Mouse (Mus musculus) forebrain, embryonic 11.5 days (tissue): ENCODE measurements around the gene Slc25a35. TPM values are rescaled to one million over a fixed set of nuclear protein-coding genes. Genes with fewer than 3 reads are reported as not detected.
A peak's percentile ranks its signal among the peaks of the same experiment; 100 is the strongest.
"Not testable (repeated sequence)": the region's sequence is repeated elsewhere in the genome, so short reads cannot be mapped to it uniquely, and the experiment has no call there.

Experiments used
- ATAC-seq: fragments of 200-750 bp; cut with Nextera tagmentation; replicated peaks from 2 replicates; pipeline ENCODE4 v1.8.0; 2017; ENCODE audit warnings: moderate TSS enrichment; ENCODE audit not compliant: low FRiP score
- DNase-seq: peaks from one replicate; pipeline ENCODE4 v3.0.0-alpha.2; 2017; ENCODE audit warnings: low spot score
- H3K27ac ChIP-seq: fragments of 300-500 bp; sonication (generic); 2 replicates; pipeline ENCODE4 v1.5.1; 2014; ENCODE audit warnings: low read depth, low read length
- H3K27me3 ChIP-seq: fragments of 300-500 bp; sonication (generic); 2 replicates; pipeline ENCODE4 v1.6.1; 2014; ENCODE audit warnings: mild to moderate bottlenecking, low read length, mixed read lengths; ENCODE audit not compliant: control insufficient read depth, insufficient read depth
- H3K36me3 ChIP-seq: fragments of 300-500 bp; sonication (generic); 2 replicates; pipeline ENCODE4 v1.6.1; 2014; ENCODE audit warnings: mild to moderate bottlenecking, low read length, moderate library complexity, mixed read lengths; ENCODE audit not compliant: control insufficient read depth, insufficient read depth
- H3K4me1 ChIP-seq: fragments of 300-500 bp; sonication (generic); replicated peaks from 2 replicates; pipeline ENCODE4 v1.6.1; 2014; ENCODE audit warnings: low read length, mixed read lengths; ENCODE audit not compliant: control insufficient read depth, insufficient read depth
- H3K4me2 ChIP-seq: fragments of 300-500 bp; sonication (generic); 2 replicates; pipeline ENCODE4 v1.6.1; 2014; ENCODE audit warnings: low read depth, mild to moderate bottlenecking, low read length, moderate library complexity, mixed read lengths; ENCODE audit not compliant: severe bottlenecking
- H3K4me3 ChIP-seq: fragments of 300-500 bp; sonication (generic); 2 replicates; pipeline ENCODE4 v1.5.1; 2014; ENCODE audit warnings: low read depth, low read length
- H3K9ac ChIP-seq: fragments of 300-500 bp; sonication (generic); 2 replicates; pipeline ENCODE4 v1.6.1; 2014; ENCODE audit warnings: low read length
- H3K9me3 ChIP-seq: fragments of 300-500 bp; sonication (generic); 2 replicates; pipeline ENCODE4 v1.6.1; 2016; ENCODE audit warnings: low read length, mixed read lengths; ENCODE audit not compliant: control insufficient read depth
- WGBS: fragments of 180-500 bp; shearing (Covaris S2); extraction: QIAGEN DNeasy Blood & Tissue Kit; methylation state at CpG from one replicate; pipeline ENCODE4 v1.1.7; 2014; 5-methylcytosine and 5-hydroxymethylcytosine counted together
- polyA plus RNA-seq: library from polyadenylated mRNA; unstranded; fragments of >200 nt; fragmentation: Nextera tagmentation; extraction: Ambion mirVana; gene quantifications from 2 replicates; pipeline ENCODE4 v1.2.1, GENCODE M21; 2014

Slc25a35 gene
- 1.6 and 2.4 TPM in 2 replicates for polyA plus RNA-seq

- peak; percentile 94 for DNase-seq
- peak; percentile 95 for ATAC-seq
- Histone ChIP-seq H3K27ac (no peak within 1 kb of the TSS), H3K9me3 (no peaks in the 10 kb centered on the region), H3K4me3 (peak within 1 kb of the TSS; percentile 56), H3K27me3 (0 out of 2 replicates have a peak, but pooled peaks cover 2% of the 10 kb centered on the region), H3K9ac (peak within 1 kb of the TSS; percentile 71), H3K36me3 (no peaks in the 10 kb centered on the region), H3K4me1 (no peaks in the 10 kb centered on the region), H3K4me2 (peak within 1 kb of the TSS; percentile 98)
- WGBS: under 1% methylated on average over 50 of the region's 50 CpGs
These were observed at the start of gene Slc25a35 for GRCm38 (mm10) chr11:68967337-68968282. Gene Slc25a35, plus strand, starts transcription at chr11:68968131.

- Histone ChIP-seq H3K27me3 (no peaks in the 10 kb centered on the region), H3K4me3 (no peak overlapping the region), H3K9ac (no peak overlapping the region), H3K36me3 (no peaks in the 10 kb centered on the region), H3K4me1 (no peaks in the 10 kb centered on the region), H3K9me3 (no peaks in the 10 kb centered on the region), H3K27ac (no peak overlapping the region), H3K4me2 (no peak overlapping the region)
- ATAC-seq (no peak), DNase-seq (no peak)
- WGBS: 69% methylated on average over 3 of the region's 3 CpGs
These were observed 44.7 kb upstream of the Slc25a35 start for GRCm38 (mm10) chr11:68923191-68923590.

GRCm38 (mm10) chr11:68924749-68925148 is 43.2 kb upstream of the Slc25a35 start:
- Histone ChIP-seq H3K27me3 (no peaks in the 10 kb centered on the region), H3K9me3 (no peaks in the 10 kb centered on the region), H3K36me3 (no peaks in the 10 kb centered on the region), H3K4me3 (no peak overlapping the region), H3K4me2 (no peak overlapping the region), H3K9ac (no peak overlapping the region), H3K4me1 (no peaks in the 10 kb centered on the region), H3K27ac (no peak overlapping the region)
- DNase-seq (no peak), ATAC-seq (no peak)
- WGBS: 80% methylated on average over 2 of the region's 2 CpGs

- WGBS: 74% methylated on average over 3 of the region's 3 CpGs
These were observed 41.0 kb upstream of the Slc25a35 start, which contains the start of gene Odf4 for GRCm38 (mm10) chr11:68926981-68927380. Gene Odf4, minus strand, starts transcription at chr11:68927081.

DNA sequence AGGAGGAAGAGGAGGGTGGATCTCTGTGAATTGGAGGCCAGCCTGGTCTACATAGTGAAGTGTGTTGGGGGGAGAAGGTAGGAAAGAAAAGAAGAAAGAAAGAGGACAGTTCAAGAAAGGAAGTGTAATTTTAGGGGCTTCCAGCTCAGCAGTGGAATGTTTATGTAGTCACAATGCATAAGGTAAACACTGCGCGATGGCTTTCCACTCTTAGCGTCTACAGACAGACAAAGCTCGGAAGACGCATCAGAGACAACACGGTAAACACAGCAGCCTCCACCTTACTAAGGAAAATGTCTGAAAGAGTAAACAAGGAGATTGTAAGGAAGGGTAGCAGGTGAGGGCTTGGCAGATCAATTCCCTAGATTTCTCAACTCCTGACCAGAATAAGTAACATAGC is 38.0 kb upstream of the Slc25a35 start:
- Histone ChIP-seq H3K4me3 (no peak overlapping the region), H3K27me3 (no peaks in the 10 kb centered on the region), H3K9ac (no peak overlapping the region), H3K36me3 (no peaks in the 10 kb centered on the region), H3K4me1 (no peaks in the 10 kb centered on the region), H3K9me3 (no peaks in the 10 kb centered on the region), H3K4me2 (no peak overlapping the region), H3K27ac (no peak overlapping the region)
- ATAC-seq: no peak
- no peak for DNase-seq
- 87% methylated on average over 6 of the region's 6 CpGs for WGBS

More at GRCm38 (mm10) chr11:68926981-68927380, 41.0 kb upstream of the Slc25a35 start, which contains the start of gene Odf4:
- Histone ChIP-seq H3K4me2 (no peak within 1 kb of the TSS), H3K4me3 (no peak within 1 kb of the TSS), H3K27ac (no peak within 1 kb of the TSS), H3K9me3 (no peaks in the 10 kb centered on the region), H3K36me3 (no peaks in the 10 kb centered on the region), H3K9ac (no peak within 1 kb of the TSS), H3K27me3 (no peaks in the 10 kb centered on the region), H3K4me1 (no peaks in the 10 kb centered on the region)
- DNase-seq (no peak), ATAC-seq (no peak)

- no peak overlapping the region for H3K4me2 ChIP-seq
- DNase-seq: no peak
- 74% methylated on average over 5 of the region's 5 CpGs for WGBS
- no peaks in the 10 kb centered on the region for H3K4me1 ChIP-seq
- H3K36me3 ChIP-seq: no peaks in the 10 kb centered on the region
- H3K9ac ChIP-seq: no peak overlapping the region
- H3K9me3 ChIP-seq: no peaks in the 10 kb centered on the region
- no peak for ATAC-seq
- no peak overlapping the region for H3K4me3 ChIP-seq
- no peaks in the 10 kb centered on the region for H3K27me3 ChIP-seq
- H3K27ac ChIP-seq: no peak overlapping the region
These were observed 33.9 kb upstream of the Slc25a35 start for GRCm38 (mm10) chr11:68933885-68934507.

- not testable (repeated sequence) for H3K9ac ChIP-seq, DNase-seq, H3K9me3 ChIP-seq, H3K36me3 ChIP-seq, H3K4me1 ChIP-seq, ATAC-seq, H3K27ac ChIP-seq, H3K4me2 ChIP-seq, H3K27me3 ChIP-seq, H3K4me3 ChIP-seq
- WGBS: 90% methylated on average over 4 of the region's 4 CpGs
These were observed 31.0 kb upstream of the Slc25a35 start for GRCm38 (mm10) chr11:68936951-68937350.

DNA sequence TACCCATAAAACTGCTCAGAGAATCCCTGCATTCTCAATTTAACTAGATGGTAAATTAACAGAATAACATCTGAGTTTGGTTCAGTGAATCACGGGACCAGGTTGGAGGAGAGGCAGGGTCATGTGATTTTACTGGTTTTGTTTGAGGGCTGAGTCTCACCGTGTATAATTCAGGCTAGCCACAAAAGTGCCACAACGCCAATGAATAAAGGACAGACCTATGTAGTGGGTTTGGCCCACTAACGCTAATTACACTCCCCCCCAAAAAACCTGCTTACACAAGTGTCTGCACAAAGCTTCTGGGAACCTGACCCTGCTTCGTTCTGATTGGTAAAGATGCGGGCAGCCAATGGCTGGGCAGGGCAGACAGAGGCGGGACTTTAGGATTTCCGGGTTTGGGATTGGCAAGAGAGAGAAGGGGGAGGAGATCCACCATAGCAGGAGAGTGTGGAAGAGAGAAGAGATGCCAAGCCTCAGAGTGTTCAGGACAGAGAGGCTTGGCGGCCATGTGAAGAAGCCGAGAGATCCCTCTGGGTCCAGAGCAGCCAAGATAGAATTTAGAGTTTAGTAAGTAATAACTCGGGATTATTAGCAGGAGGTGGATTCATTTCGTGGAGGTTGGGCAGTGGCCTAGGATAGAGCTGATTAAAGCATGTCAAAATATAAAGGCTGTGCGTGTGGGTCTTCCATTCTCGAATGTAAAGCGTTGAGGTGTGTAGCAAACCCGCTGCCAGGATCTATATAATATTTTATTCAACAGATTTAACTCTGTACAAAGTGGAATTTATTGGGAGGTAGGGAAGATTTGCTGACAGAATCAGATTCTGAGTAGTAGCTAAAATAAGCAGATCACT is 28.3 kb upstream of the Slc25a35 start:
- H3K36me3 ChIP-seq: no peaks in the 10 kb centered on the region
- H3K4me2 ChIP-seq: peak overlapping the region; percentile 39
- no peaks in the 10 kb centered on the region for H3K9me3 ChIP-seq
- peak; percentile 98 for ATAC-seq
- WGBS: 2% methylated on average over 16 of the region's 16 CpGs
- H3K9ac ChIP-seq: peak overlapping the region; percentile 56
- peak overlapping the region; percentile 14; the same call in 1 of the 2 replicates for H3K27ac ChIP-seq
- no peaks in the 10 kb centered on the region for H3K27me3 ChIP-seq
- H3K4me3 ChIP-seq: peak overlapping the region; percentile 34
- peaks cover 2% of the 10 kb centered on the region; the same call in 1 of the 2 replicates for H3K4me1 ChIP-seq
- DNase-seq: peak; percentile 90
